Mouse (Mus musculus): ENCODE measurements at regions not wholly inside any gene's neighbourhood (a gene's known extent, or its start where the extent isn't known, plus 50 kb on each side); places are given as distances from the start of the nearest gene placed in this dataset.

DNA sequence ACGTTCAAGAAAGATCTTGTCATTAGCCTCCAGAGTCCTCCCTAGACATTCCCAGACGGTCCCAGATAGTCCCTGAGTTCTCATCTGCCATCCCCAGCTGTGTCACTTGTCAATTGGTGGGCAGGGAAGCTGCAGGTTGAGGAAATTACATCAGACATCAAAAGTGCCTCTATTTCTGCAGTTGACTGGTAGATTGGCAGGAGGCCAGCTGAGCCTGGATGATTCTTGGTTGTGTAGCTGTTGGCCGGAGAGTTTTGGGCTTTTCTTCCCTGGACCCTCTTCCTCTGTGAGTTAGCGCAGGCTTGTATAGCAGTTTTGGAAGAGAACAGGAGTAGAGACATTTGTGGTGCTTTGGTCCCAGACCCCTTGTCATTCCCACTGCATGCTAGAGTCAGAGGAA lies 283.5 kb downstream of the Uaca start:
- TF ChIP-seq EP300 (IDR thresholded peaks at IDR 0.05; ENCODE audit: low read length): no peak
- TF ChIP-seq TBP (conservative IDR thresholded peaks at IDR 0.05; ENCODE audit: low read depth, low read length): no peak
- no peak for TF ChIP-seq CTCF (conservative IDR thresholded peaks at IDR 0.05 in 1 of 2, IDR thresholded peaks at IDR 0.05 in 1 of 2; ENCODE audit: low read depth in 2 of 2, low read length in 2 of 2)
- no peak for TF ChIP-seq USF2 (conservative IDR thresholded peaks at IDR 0.05; ENCODE audit: low read depth, low read length)
- no peak for TF ChIP-seq NRF1 (IDR thresholded peaks at IDR 0.05; ENCODE audit: low read depth, low read length)
- no peak for TF ChIP-seq TCF12 (IDR thresholded peaks at IDR 0.05; ENCODE audit: low read depth, low read length)
- no peak for TF ChIP-seq MAX (IDR thresholded peaks at IDR 0.05; ENCODE audit: low read length)
- no peak for TF ChIP-seq HCFC1 (IDR thresholded peaks at IDR 0.05; ENCODE audit: low read depth, low read length)
- no peak for TF ChIP-seq ELF1 (IDR thresholded peaks at IDR 0.05; ENCODE audit: low read depth, low read length)
- TF ChIP-seq RCOR1 (conservative IDR thresholded peaks at IDR 0.05; ENCODE audit: low read depth, low read length): no peak
- TF ChIP-seq POLR2A (IDR thresholded peaks at IDR 0.05; ENCODE audit: low read depth, low read length): no peak
